Mouse (Mus musculus): ENCODE data around the gene C87436.

GRCm38 (mm10) chr6:86398986-86399385 lies 39.2 kb upstream of the C87436 start:
- TF ChIP-seq GATA1 (IDR thresholded peaks at IDR 0.05; ENCODE audit: borderline replicate concordance, low read length) = no peak
- TF ChIP-seq FLI1 (IDR thresholded peaks at IDR 0.05; ENCODE audit: low read length) = no peak

Measured in megakaryocyte, embryonic 14.5 days (primary cell).